Mouse (Mus musculus): ENCODE measurements around the gene Gm11111.

Gene Gm11111

DNA sequence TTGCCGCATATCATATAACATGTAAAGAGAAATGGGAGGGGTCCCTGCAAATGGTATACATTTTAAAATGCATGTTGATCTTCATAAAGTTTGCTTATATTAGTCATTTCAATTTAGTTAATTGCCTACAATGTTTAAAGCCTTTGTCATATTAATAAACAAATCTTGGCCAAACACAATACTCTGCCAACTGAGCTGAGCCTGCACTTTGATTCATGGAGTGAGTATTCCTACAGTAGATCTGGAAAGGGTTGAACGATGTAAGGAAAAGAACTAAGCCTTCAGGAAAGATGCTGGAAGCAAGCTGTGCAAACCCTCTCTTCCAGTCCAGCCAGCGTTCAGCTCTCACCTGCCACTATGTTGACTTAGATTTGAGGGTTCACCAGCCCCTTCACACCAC lies 29.6 kb downstream of the Gm11111 start:
- DNase-seq (ENCODE audit: low spot score in 2 of 2) = no peak

DNA sequence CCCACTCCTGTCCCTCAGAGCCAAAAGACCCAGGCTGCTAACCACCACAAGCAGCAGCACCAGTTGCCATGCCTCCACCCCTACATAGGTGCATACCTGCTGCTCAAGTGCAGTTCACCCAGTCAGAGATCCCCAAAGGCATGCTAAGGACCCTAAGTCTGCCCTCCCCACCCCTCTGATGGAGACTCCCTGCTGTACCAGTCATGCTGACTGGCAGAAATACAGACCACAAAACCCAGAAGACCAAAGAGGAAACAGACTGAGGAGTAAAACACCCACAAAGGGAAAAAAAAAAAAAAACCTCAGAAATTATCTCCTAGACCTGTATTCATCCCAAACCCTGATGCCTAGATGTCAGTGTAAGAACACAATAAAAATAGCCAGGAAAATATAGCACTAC lies 33.4 kb downstream of the Gm11111 start:
- DNase-seq (ENCODE audit: low spot score in 2 of 2) = no peak
